8 mouse cellular contexts compared by ENCODE assay signal in the genomic region with DNA sequence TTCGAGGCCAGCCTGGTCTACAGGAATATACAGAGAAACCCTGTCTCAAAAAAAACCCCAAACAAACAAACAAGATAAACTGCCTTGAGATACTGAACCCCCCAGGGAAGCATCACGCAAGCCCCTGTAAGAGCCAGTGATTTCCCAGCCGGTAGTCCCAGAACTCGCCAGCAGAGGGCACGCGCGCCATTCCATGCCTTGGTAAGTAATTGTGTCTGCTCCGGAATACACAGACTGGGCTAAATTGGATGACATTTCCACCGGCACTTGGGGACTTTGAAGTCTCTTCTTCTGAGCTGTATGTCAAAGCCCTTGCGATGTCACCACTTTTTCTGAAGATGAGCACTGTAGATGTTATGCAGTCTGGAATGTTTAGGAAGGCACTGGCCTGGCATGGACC. TPM values are rescaled to one million over a fixed set of nuclear protein-coding genes. Genes with fewer than 3 reads are reported as not detected.
DNase-seq lines count a peak whose midpoint lies in the region; ATAC-seq and TF ChIP-seq lines count a peak whose summit lies in the region.

No protein-coding gene starts in this region.

- no peaks in the 10 kb centered on the region; the same call in 1 of the 2 replicates for H3K9me3 ChIP-seq in heart, embryonic 11.5 days (replicated peaks; ENCODE audit: control insufficient read depth, low read length)
- H3K9me3 ChIP-seq in limb, embryonic 11.5 days (ENCODE audit: control insufficient read depth, low read length): no peaks in the 10 kb centered on the region
- no peaks in the 10 kb centered on the region for H3K9me3 ChIP-seq in midbrain, postnatal 0 days (ENCODE audit: low read length)

- no peak for TF ChIP-seq POLR2A in kidney, adult 2 months (IDR thresholded peaks at IDR 0.05; ENCODE audit: low read depth, low read length)
- TF ChIP-seq POLR2A in spleen, adult 2 months (IDR thresholded peaks at IDR 0.05; ENCODE audit: low read depth, low read length): no peak

- intact Hi-C loops in gastrocnemius, postnatal 36 days (cut with DNase I): loop anchor here (5.0 kb wide), 2 partner anchors 42 to 117 kb away; a partner anchor contains a TSS

- no peak overlapping the region for H3K4me2 ChIP-seq in heart, embryonic 11.5 days
- H3K4me2 ChIP-seq in limb, embryonic 11.5 days (ENCODE audit: low read depth, severe bottlenecking): no peak overlapping the region
- H3K4me2 ChIP-seq in midbrain, postnatal 0 days (ENCODE audit: low read depth, low read length, poor library complexity, severe bottlenecking): no peak overlapping the region

- no peak for ATAC-seq in heart, embryonic 11.5 days (replicated peaks; ENCODE audit: insufficient number of reproducible peaks, low FRiP score, low TSS enrichment)
- peak; percentile 4; the same call in 1 of the 2 replicates for ATAC-seq in limb, embryonic 11.5 days (ENCODE audit: insufficient number of reproducible peaks, low FRiP score, low TSS enrichment, low read depth)
- peak; percentile 28; the same call in 1 of the 2 replicates for ATAC-seq in midbrain, postnatal 0 days (ENCODE audit: low FRiP score)

- DNase-seq in heart, adult 11 months: peak; percentile 98
- peak; percentile 95 for DNase-seq in embryo, embryonic 10.5 days (ENCODE audit: low spot score)
- peak; percentile 93 to 94 for DNase-seq in gastrocnemius, postnatal 36 days
- peak; percentile 93 for DNase-seq in kidney, adult 2 months
- peak; percentile 97 for DNase-seq in limb, embryonic 11.5 days (ENCODE audit: low spot score)
- peak; percentile 94 for DNase-seq in midbrain, postnatal 0 days (ENCODE audit: low spot score)
- DNase-seq in spleen, adult 2 months (ENCODE audit: low read depth in 1 of 2, low spot score in 2 of 2): peak; percentile 66 to 88

- H3K27me3 ChIP-seq in heart, embryonic 11.5 days (ENCODE audit: control insufficient read depth, insufficient read depth, low read length): no peaks in the 10 kb centered on the region
- no peaks in the 10 kb centered on the region for H3K27me3 ChIP-seq in kidney, adult 2 months (replicated peaks; ENCODE audit: control insufficient read depth, insufficient read depth, low read length)
- H3K27me3 ChIP-seq in limb, embryonic 11.5 days (ENCODE audit: control insufficient read depth, insufficient read depth, low read length): no peaks in the 10 kb centered on the region
- no peaks in the 10 kb centered on the region for H3K27me3 ChIP-seq in midbrain, postnatal 0 days (ENCODE audit: insufficient read depth, low read length)
- H3K27me3 ChIP-seq in spleen, adult 2 months (ENCODE audit: control insufficient read depth, insufficient read depth, low read length): no peaks in the 10 kb centered on the region

- H3K4me3 ChIP-seq in heart, embryonic 11.5 days (ENCODE audit: low read depth, low read length): no peak overlapping the region
- no peak overlapping the region for H3K4me3 ChIP-seq in kidney, adult 2 months (ENCODE audit: insufficient read depth, low read depth, low read length)
- H3K4me3 ChIP-seq in limb, embryonic 11.5 days (ENCODE audit: low read depth, low read length): no peak overlapping the region
- no peak overlapping the region for H3K4me3 ChIP-seq in midbrain, postnatal 0 days (ENCODE audit: low read depth, low read length)
- H3K4me3 ChIP-seq in spleen, adult 2 months (ENCODE audit: extremely low read depth, insufficient read depth, insufficient read length): no peak overlapping the region

- peak; percentile 96 for TF ChIP-seq CTCF in kidney, adult 2 months (conservative IDR thresholded peaks at IDR 0.05; ENCODE audit: insufficient read depth, insufficient read length, low read depth, low read length)
- TF ChIP-seq CTCF in midbrain, postnatal 0 days (IDR thresholded peaks at IDR 0.05): peak; percentile 96
- TF ChIP-seq CTCF in spleen, adult 2 months (IDR thresholded peaks at IDR 0.05; ENCODE audit: extremely low read depth, insufficient read depth, insufficient read length, insufficient replicate concordance): peak; percentile 98

- peaks cover 20% of the 10 kb centered on the region for H3K36me3 ChIP-seq in heart, embryonic 11.5 days (ENCODE audit: control insufficient read depth, insufficient read depth, low read length)
- no peaks in the 10 kb centered on the region for H3K36me3 ChIP-seq in kidney, adult 2 months (ENCODE audit: control insufficient read depth, insufficient read depth, low read length)
- H3K36me3 ChIP-seq in limb, embryonic 11.5 days (ENCODE audit: control insufficient read depth, insufficient read depth, low read length): peaks cover 6% of the 10 kb centered on the region; the same call in 1 of the 2 replicates
- H3K36me3 ChIP-seq in midbrain, postnatal 0 days (ENCODE audit: insufficient read depth, low read length): peaks cover 18% of the 10 kb centered on the region
- peaks cover 24% of the 10 kb centered on the region for H3K36me3 ChIP-seq in spleen, adult 2 months (ENCODE audit: control insufficient read depth, insufficient read depth, low read length)

- peaks cover 12% of the 10 kb centered on the region for H3K4me1 ChIP-seq in heart, embryonic 11.5 days (ENCODE audit: control insufficient read depth, insufficient read depth, low read length)
- H3K4me1 ChIP-seq in kidney, adult 2 months (ENCODE audit: control insufficient read depth, insufficient read depth, low read length): no peaks in the 10 kb centered on the region; the same call in 1 of the 2 replicates
- 0 out of 2 replicates have a peak, but pooled peaks cover 6% of the 10 kb centered on the region for H3K4me1 ChIP-seq in limb, embryonic 11.5 days (ENCODE audit: control insufficient read depth, insufficient read depth, low read length)
- no peaks in the 10 kb centered on the region for H3K4me1 ChIP-seq in midbrain, postnatal 0 days (ENCODE audit: insufficient read depth, low read length)
- H3K4me1 ChIP-seq in spleen, adult 2 months (ENCODE audit: control insufficient read depth, insufficient read depth, insufficient read length): peaks cover 12% of the 10 kb centered on the region; the same call in 1 of the 2 replicates

- no peak overlapping the region for H3K9ac ChIP-seq in heart, embryonic 11.5 days (ENCODE audit: low read depth, low read length)
- H3K9ac ChIP-seq in limb, embryonic 11.5 days (ENCODE audit: low read length): no peak overlapping the region
- H3K9ac ChIP-seq in midbrain, postnatal 0 days (replicated peaks; ENCODE audit: low read length, poor library complexity, severe bottlenecking): no peak overlapping the region

- WGBS in heart, embryonic 11.5 days (ENCODE audit: insufficient replicate concordance): under 1% methylated on average over 10 of the region's 10 CpGs
- 1% methylated on average over 10 of the region's 10 CpGs for WGBS in kidney, adult 2 months
- 1% methylated on average over 10 of the region's 10 CpGs for WGBS in limb, embryonic 11.5 days
- under 1% methylated on average over 10 of the region's 10 CpGs for WGBS in midbrain, postnatal 0 days
- 2% methylated on average over 10 of the region's 10 CpGs for WGBS in spleen, adult 2 months

- no peak overlapping the region for H3K27ac ChIP-seq in heart, embryonic 11.5 days (ENCODE audit: low read depth, low read length)
- no peak overlapping the region for H3K27ac ChIP-seq in kidney, adult 2 months (ENCODE audit: insufficient read depth, low read depth, low read length)
- H3K27ac ChIP-seq in limb, embryonic 11.5 days (replicated peaks; ENCODE audit: low read depth, low read length): no peak overlapping the region
- H3K27ac ChIP-seq in midbrain, postnatal 0 days (ENCODE audit: low read depth, low read length): no peak overlapping the region
- H3K27ac ChIP-seq in spleen, adult 2 months (ENCODE audit: insufficient read depth, low read length): no peak overlapping the region

RNA-seq across cellular contexts. Expression of a gene that starts 12.2 kb away (rescaled TPM):
- polyA plus RNA-seq in heart, embryonic 11.5 days (2014; fragmentation: Nextera tagmentation; extraction: Ambion mirVana): 339 and 341 TPM in 2 replicates
- total RNA-seq in gastrocnemius, postnatal 36 days (2021): 10 to 100 TPM; 17.3 to 20.9 TPM
- polyA plus RNA-seq in kidney, adult 2 months (2012; rRNA removed): 67.0 and 68.7 TPM in 2 replicates
- 220 and 245 TPM in 2 replicates for polyA plus RNA-seq in limb, embryonic 11.5 days (2014; fragmentation: Nextera tagmentation; extraction: Ambion mirVana)
- 24.2 and 29.5 TPM in 2 replicates for total RNA-seq in midbrain, postnatal 0 days (2014; rRNA removed)
- polyA plus RNA-seq in midbrain, postnatal 0 days (2015; fragmentation: Nextera tagmentation; extraction: Ambion mirVana): 31.9 and 33.6 TPM in 2 replicates
- polyA plus RNA-seq in spleen, adult 2 months (2012; rRNA removed): 96.5 and 100 TPM in 2 replicates

RNA-seq across cellular contexts. Expression of a gene that starts 17.4 kb away (rescaled TPM):
- polyA plus RNA-seq in heart, embryonic 11.5 days (2014; fragmentation: Nextera tagmentation; extraction: Ambion mirVana): 11.7 and 13.3 TPM in 2 replicates
- 1 to 10 TPM; 8.0 to 8.8 TPM for total RNA-seq in gastrocnemius, postnatal 36 days (2021)
- polyA plus RNA-seq in kidney, adult 2 months (2012; rRNA removed): 80.9 and 95.4 TPM in 2 replicates
- polyA plus RNA-seq in limb, embryonic 11.5 days (2014; fragmentation: Nextera tagmentation; extraction: Ambion mirVana): 22.1 and 24.6 TPM in 2 replicates
- 7.7 and 10.3 TPM in 2 replicates for total RNA-seq in midbrain, postnatal 0 days (2014; rRNA removed)
- 13.7 and 15.7 TPM in 2 replicates for polyA plus RNA-seq in midbrain, postnatal 0 days (2015; fragmentation: Nextera tagmentation; extraction: Ambion mirVana)
- 19.9 and 27.6 TPM in 2 replicates for polyA plus RNA-seq in spleen, adult 2 months (2012; rRNA removed)

RNA-seq across cellular contexts. Expression of a gene that starts 17.6 kb away (rescaled TPM):
- 54.2 and 58.9 TPM in 2 replicates for polyA plus RNA-seq in heart, embryonic 11.5 days (2014; fragmentation: Nextera tagmentation; extraction: Ambion mirVana)
- total RNA-seq in gastrocnemius, postnatal 36 days (2021): 10 to 100 TPM; 29.0 to 30.8 TPM
- 60.4 and 67.6 TPM in 2 replicates for polyA plus RNA-seq in kidney, adult 2 months (2012; rRNA removed)
- polyA plus RNA-seq in limb, embryonic 11.5 days (2014; fragmentation: Nextera tagmentation; extraction: Ambion mirVana): 70.2 and 73.9 TPM in 2 replicates
- 68.3 and 79.4 TPM in 2 replicates for total RNA-seq in midbrain, postnatal 0 days (2014; rRNA removed)
- polyA plus RNA-seq in midbrain, postnatal 0 days (2015; fragmentation: Nextera tagmentation; extraction: Ambion mirVana): 70.0 and 72.3 TPM in 2 replicates
- 67.9 and 95.7 TPM in 2 replicates for polyA plus RNA-seq in spleen, adult 2 months (2012; rRNA removed)

RNA-seq across cellular contexts. Expression of a gene that starts 23.8 kb away (rescaled TPM):
- polyA plus RNA-seq in heart, embryonic 11.5 days (2014; fragmentation: Nextera tagmentation; extraction: Ambion mirVana): 15.1 and 20.5 TPM in 2 replicates
- total RNA-seq in gastrocnemius, postnatal 36 days (2021): 10 to 100 TPM; 39.2 to 40.0 TPM
- polyA plus RNA-seq in kidney, adult 2 months (2012; rRNA removed): 240 and 244 TPM in 2 replicates
- polyA plus RNA-seq in limb, embryonic 11.5 days (2014; fragmentation: Nextera tagmentation; extraction: Ambion mirVana): 8.0 and 9.8 TPM in 2 replicates
- 27.2 and 30.5 TPM in 2 replicates for total RNA-seq in midbrain, postnatal 0 days (2014; rRNA removed)
- polyA plus RNA-seq in midbrain, postnatal 0 days (2015; fragmentation: Nextera tagmentation; extraction: Ambion mirVana): 36.4 and 44.5 TPM in 2 replicates
- 64.4 and 75.4 TPM in 2 replicates for polyA plus RNA-seq in spleen, adult 2 months (2012; rRNA removed)

RNA-seq across cellular contexts. Expression of a gene that starts 27.2 kb away (rescaled TPM):
- 7.9 and 12.1 TPM in 2 replicates for polyA plus RNA-seq in heart, embryonic 11.5 days (2014; fragmentation: Nextera tagmentation; extraction: Ambion mirVana)
- total RNA-seq in gastrocnemius, postnatal 36 days (2021): 10 to 100 TPM; 11.3 to 14.1 TPM
- polyA plus RNA-seq in kidney, adult 2 months (2012; rRNA removed): 7.1 and 9.1 TPM in 2 replicates
- 18.5 and 20.0 TPM in 2 replicates for polyA plus RNA-seq in limb, embryonic 11.5 days (2014; fragmentation: Nextera tagmentation; extraction: Ambion mirVana)
- 17.4 and 17.9 TPM in 2 replicates for total RNA-seq in midbrain, postnatal 0 days (2014; rRNA removed)
- 8.8 and 9.2 TPM in 2 replicates for polyA plus RNA-seq in midbrain, postnatal 0 days (2015; fragmentation: Nextera tagmentation; extraction: Ambion mirVana)
- polyA plus RNA-seq in spleen, adult 2 months (2012; rRNA removed): 16.1 TPM in 2 replicates
